Mouse (Mus musculus) embryonic facial prominence, embryonic 15.5 days (tissue): ENCODE results near the gene 2610008E11Rik. TPM values are rescaled to one million over a fixed set of nuclear protein-coding genes. Genes with fewer than 3 reads are reported as not detected.
"Not testable (repeated sequence)": the region's sequence is repeated elsewhere in the genome, so short reads cannot be mapped to it uniquely, and the experiment has no call there.

Experiments used
- ATAC-seq: fragments of 200-750 bp; cut with Nextera tagmentation; 2 replicates; pipeline ENCODE4 v1.8.0; 2017; ENCODE audit warnings: low read depth, moderate TSS enrichment; ENCODE audit not compliant: insufficient number of reproducible peaks, low FRiP score, low TSS enrichment
- H3K27ac ChIP-seq: fragments of 300-500 bp; sonication (generic); replicated peaks from 2 replicates; pipeline ENCODE4 v1.5.1; 2015; ENCODE audit warnings: mild to moderate bottlenecking, inconsistent platforms
- H3K27me3 ChIP-seq: fragments of 300-500 bp; sonication (generic); 2 replicates; pipeline ENCODE4 v1.6.1; 2015; ENCODE audit warnings: inconsistent platforms
- H3K36me3 ChIP-seq: fragments of 300-500 bp; sonication (generic); 2 replicates; pipeline ENCODE4 v1.6.1; 2015; ENCODE audit warnings: mild to moderate bottlenecking, inconsistent platforms
- H3K4me1 ChIP-seq: fragments of 300-500 bp; sonication (generic); 2 replicates; pipeline ENCODE4 v1.6.1; 2015; ENCODE audit warnings: inconsistent platforms
- H3K4me2 ChIP-seq: fragments of 300-500 bp; sonication (generic); replicated peaks from 2 replicates; pipeline ENCODE4 v1.6.1; 2015; ENCODE audit warnings: mild to moderate bottlenecking, inconsistent platforms
- H3K4me3 ChIP-seq: fragments of 300-500 bp; sonication (generic); replicated peaks from 2 replicates; pipeline ENCODE4 v1.5.1; 2015; ENCODE audit warnings: mild to moderate bottlenecking, inconsistent platforms
- H3K9ac ChIP-seq: fragments of 300-500 bp; sonication (generic); 2 replicates; pipeline ENCODE4 v1.6.1; 2015; ENCODE audit warnings: inconsistent platforms
- H3K9me3 ChIP-seq: fragments of 300-500 bp; sonication (generic); replicated peaks from 2 replicates; pipeline ENCODE4 v1.6.1; 2016; ENCODE audit warnings: inconsistent platforms
- WGBS: fragments of 180-500 bp; shearing (Covaris S2); methylation state at CpG from one replicate; pipeline ENCODE4 v1.1.7; 2015; 5-methylcytosine and 5-hydroxymethylcytosine counted together
- polyA plus RNA-seq: library from polyadenylated mRNA; unstranded; fragments of >200 nt; fragmentation: Nextera tagmentation; extraction: Ambion mirVana; gene quantifications from 2 replicates; pipeline ENCODE4 v1.2.1, GENCODE M21; 2015

Gene 2610008E11Rik
- polyA plus RNA-seq, 1 experiment from 2014 or later: 31.3 TPM

- not testable (repeated sequence) for H3K27me3 ChIP-seq, H3K4me3 ChIP-seq, H3K9ac ChIP-seq, H3K36me3 ChIP-seq, H3K27ac ChIP-seq, ATAC-seq, H3K4me1 ChIP-seq, H3K4me2 ChIP-seq
- peaks cover 18% of the 10 kb centered on the region; the same call in 1 of the 2 replicates for H3K9me3 ChIP-seq
- 90% methylated on average over 3 of the region's 3 CpGs for WGBS
These were observed 40.0 kb downstream of the 2610008E11Rik start for GRCm38 (mm10) chr10:79057370-79057769.

GRCm38 (mm10) chr10:79042457-79042856 is 54.9 kb downstream of the 2610008E11Rik start:
- not testable (repeated sequence) for H3K27me3 ChIP-seq, H3K27ac ChIP-seq, H3K9ac ChIP-seq, H3K4me1 ChIP-seq, H3K9me3 ChIP-seq, H3K4me2 ChIP-seq, H3K4me3 ChIP-seq, H3K36me3 ChIP-seq, ATAC-seq
- WGBS: 80% methylated on average over 2 of the region's 2 CpGs

GRCm38 (mm10) chr10:79028441-79028840 is 69.0 kb downstream of the 2610008E11Rik start, which contains the start of gene Olfr57:
Gene Olfr57, plus strand, starts transcription at chr10:79028741.
- no peak for ATAC-seq
- no peak within 1 kb of the TSS for H3K4me3 ChIP-seq
- no peaks in the 10 kb centered on the region for H3K4me1 ChIP-seq
- no peak within 1 kb of the TSS for H3K27ac ChIP-seq
- no peaks in the 10 kb centered on the region for H3K36me3 ChIP-seq
- no peaks in the 10 kb centered on the region for H3K27me3 ChIP-seq
- no peaks in the 10 kb centered on the region for H3K9me3 ChIP-seq
- no peak within 1 kb of the TSS for H3K9ac ChIP-seq
- H3K4me2 ChIP-seq: no peak within 1 kb of the TSS

Other genes starting within 250 kb of the 2610008E11Rik start
- gene Olfr1356, start 245.4 kb downstream of the 2610008E11Rik start, polyA plus RNA-seq: not detected in 2 replicates
- not detected in 2 replicates for gene Olfr1355, start 222.1 kb downstream of the 2610008E11Rik start, polyA plus RNA-seq
- gene Olfr1354, start 184.4 kb downstream of the 2610008E11Rik start, polyA plus RNA-seq: not detected in 2 replicates
- gene Olfr8, start 147.0 kb downstream of the 2610008E11Rik start, polyA plus RNA-seq: not detected in 2 replicates
- gene Olfr1353, start 134.3 kb downstream of the 2610008E11Rik start, polyA plus RNA-seq: not detected in 2 replicates
- 0.19 TPM in 1 of 2 replicates, not detected in the other for gene Olfr1352, start 116.5 kb downstream of the 2610008E11Rik start, polyA plus RNA-seq
- gene Olfr1351, start 85.1 kb downstream of the 2610008E11Rik start, polyA plus RNA-seq: 0.11 TPM in 1 of 2 replicates, not detected in the other
- gene Olfr57, start 68.9 kb downstream of the 2610008E11Rik start, polyA plus RNA-seq: 0.23 TPM in 1 of 2 replicates, not detected in the other
- gene Vmn2r80, start 51.2 kb upstream of the 2610008E11Rik start, polyA plus RNA-seq: not detected in 2 replicates
- not detected in 2 replicates for gene Vmn2r81, start 150.1 kb upstream of the 2610008E11Rik start, polyA plus RNA-seq